Mouse (Mus musculus) midbrain, embryonic 16.5 days (tissue): ENCODE results near the gene Rasal1. TPM values are rescaled to one million over a fixed set of nuclear protein-coding genes. Genes with fewer than 3 reads are reported as not detected.

Experiments
- ATAC-seq: fragments of 200-750 bp; cut with Nextera tagmentation; 2 replicates; pipeline ENCODE4 v1.8.0; 2017; ENCODE audit warnings: moderate TSS enrichment
- H3K27ac ChIP-seq: fragments of 300-500 bp; sonication (generic); 2 replicates; pipeline ENCODE4 v1.5.1; 2014; ENCODE audit warnings: mild to moderate bottlenecking, low read length, mixed read lengths
- H3K27me3 ChIP-seq: fragments of 300-500 bp; sonication (generic); 2 replicates; pipeline ENCODE4 v1.6.1; 2014; ENCODE audit warnings: low read depth, low read length, mixed read lengths; ENCODE audit not compliant: control insufficient read depth, insufficient read depth
- H3K36me3 ChIP-seq: fragments of 300-500 bp; sonication (generic); 2 replicates; pipeline ENCODE4 v1.6.1; 2014; ENCODE audit warnings: mild to moderate bottlenecking, low read length, moderate library complexity, mixed read lengths; ENCODE audit not compliant: control insufficient read depth, insufficient read depth
- H3K4me1 ChIP-seq: fragments of 300-500 bp; sonication (generic); 2 replicates; pipeline ENCODE4 v1.6.1; 2014; ENCODE audit warnings: mild to moderate bottlenecking, low read length, mixed read lengths; ENCODE audit not compliant: control insufficient read depth, insufficient read depth
- H3K4me2 ChIP-seq: fragments of 300-500 bp; sonication (generic); 2 replicates; pipeline ENCODE4 v1.6.1; 2014; ENCODE audit warnings: mild to moderate bottlenecking, low read length, mixed read lengths
- H3K4me3 ChIP-seq: fragments of 300-500 bp; sonication (generic); 2 replicates; pipeline ENCODE4 v1.5.1; 2014; ENCODE audit warnings: low read depth, mild to moderate bottlenecking, low read length, moderate library complexity, mixed read lengths
- H3K9ac ChIP-seq: fragments of 300-500 bp; sonication (generic); 2 replicates; pipeline ENCODE4 v1.6.1; 2014; ENCODE audit warnings: low read depth, low read length, mixed read lengths
- H3K9me3 ChIP-seq: fragments of 300-500 bp; sonication (generic); replicated peaks from 2 replicates; pipeline ENCODE4 v1.6.1; 2014; ENCODE audit warnings: mild to moderate bottlenecking, low read length, mixed read lengths; ENCODE audit not compliant: control insufficient read depth, poor library complexity, severe bottlenecking
- WGBS: fragments of 180-500 bp; shearing (Covaris S2); extraction: QIAGEN DNeasy Blood & Tissue Kit; methylation state at CpG from one replicate; pipeline ENCODE4 v1.1.7; 2014; 5-methylcytosine and 5-hydroxymethylcytosine counted together
- polyA plus RNA-seq: library from polyadenylated mRNA; unstranded; fragments of >200 nt; fragmentation: Nextera tagmentation; extraction: Ambion mirVana; gene quantifications from 2 replicates; pipeline ENCODE4 v1.2.1, GENCODE M21; 2015

Rasal1 gene
- polyA plus RNA-seq, 1 experiment from 2014 or later: 4.9 TPM

GRCm38 (mm10) chr5:120700996-120701790 is 52.6 kb downstream of the Rasal1 start:
- peaks cover 1% of the 10 kb centered on the region; the same call in 1 of the 2 replicates for H3K27me3 ChIP-seq
- no peak overlapping the region for H3K4me2 ChIP-seq
- ATAC-seq: no peak
- no peaks in the 10 kb centered on the region for H3K36me3 ChIP-seq
- no peak overlapping the region for H3K27ac ChIP-seq
- H3K4me1 ChIP-seq: peaks cover 28% of the 10 kb centered on the region
- 58% methylated on average over 11 of the region's 11 CpGs for WGBS
- H3K4me3 ChIP-seq: no peak overlapping the region
- no peaks in the 10 kb centered on the region for H3K9me3 ChIP-seq
- H3K9ac ChIP-seq: no peak overlapping the region

GRCm38 (mm10) chr5:120702421-120702820 is 53.8 kb downstream of the Rasal1 start:
- Histone ChIP-seq H3K9me3 (no peaks in the 10 kb centered on the region), H3K4me1 (peaks cover 40% of the 10 kb centered on the region), H3K27ac (no peak overlapping the region), H3K9ac (no peak overlapping the region), H3K27me3 (no peaks in the 10 kb centered on the region), H3K36me3 (no peaks in the 10 kb centered on the region), H3K4me3 (no peak overlapping the region), H3K4me2 (no peak overlapping the region)
- ATAC-seq: no peak
- WGBS: 81% methylated on average over 4 of the region's 4 CpGs

- H3K4me1 ChIP-seq: peaks cover 46% of the 10 kb centered on the region
- no peaks in the 10 kb centered on the region for H3K27me3 ChIP-seq
- no peak overlapping the region for H3K4me3 ChIP-seq
- H3K9me3 ChIP-seq: no peaks in the 10 kb centered on the region
- ATAC-seq: no peak
- H3K4me2 ChIP-seq: no peak overlapping the region
- WGBS: 87% methylated on average over 2 of the region's 2 CpGs
- no peaks in the 10 kb centered on the region for H3K36me3 ChIP-seq
- no peak overlapping the region for H3K9ac ChIP-seq
- H3K27ac ChIP-seq: no peak overlapping the region
These were observed 54.4 kb downstream of the Rasal1 start for GRCm38 (mm10) chr5:120702969-120703368.

GRCm38 (mm10) chr5:120703660-120704059 is 55.0 kb downstream of the Rasal1 start:
- H3K9ac ChIP-seq: no peak overlapping the region
- no peak overlapping the region for H3K27ac ChIP-seq
- no peak for ATAC-seq
- peaks cover 47% of the 10 kb centered on the region for H3K4me1 ChIP-seq
- no peak overlapping the region for H3K4me3 ChIP-seq
- no peaks in the 10 kb centered on the region for H3K9me3 ChIP-seq
- H3K36me3 ChIP-seq: no peaks in the 10 kb centered on the region
- 91% methylated on average over 3 of the region's 3 CpGs for WGBS
- H3K4me2 ChIP-seq: no peak overlapping the region
- no peaks in the 10 kb centered on the region for H3K27me3 ChIP-seq

GRCm38 (mm10) chr5:120704421-120704820 is 55.8 kb downstream of the Rasal1 start:
- H3K9me3 ChIP-seq: no peaks in the 10 kb centered on the region
- ATAC-seq: no peak
- H3K27ac ChIP-seq: no peak overlapping the region
- H3K4me1 ChIP-seq: peaks cover 47% of the 10 kb centered on the region
- H3K36me3 ChIP-seq: no peaks in the 10 kb centered on the region
- H3K4me3 ChIP-seq: no peak overlapping the region
- WGBS: 48% methylated on average over 6 of the region's 6 CpGs
- no peaks in the 10 kb centered on the region for H3K27me3 ChIP-seq
- H3K4me2 ChIP-seq: no peak overlapping the region
- no peak overlapping the region for H3K9ac ChIP-seq

- H3K27ac ChIP-seq: no peak overlapping the region
- no peak for ATAC-seq
- no peaks in the 10 kb centered on the region for H3K27me3 ChIP-seq
- peak overlapping the region; percentile 25 for H3K4me3 ChIP-seq
- no peaks in the 10 kb centered on the region for H3K9me3 ChIP-seq
- peak overlapping the region; percentile 15; the same call in 1 of the 2 replicates for H3K9ac ChIP-seq
- peaks cover 47% of the 10 kb centered on the region for H3K4me1 ChIP-seq
- 2% methylated on average over 16 of the region's 16 CpGs for WGBS
- peak overlapping the region; percentile 95 for H3K4me2 ChIP-seq
- no peaks in the 10 kb centered on the region for H3K36me3 ChIP-seq
These were observed 57.9 kb downstream of the Rasal1 start for GRCm38 (mm10) chr5:120706541-120706940.

GRCm38 (mm10) chr5:120706976-120707375 is 58.4 kb downstream of the Rasal1 start:
- 33% methylated on average over 13 of the region's 13 CpGs for WGBS
- Histone ChIP-seq H3K4me3 (peak overlapping the region; percentile 25), H3K27ac (no peak overlapping the region), H3K4me2 (peak overlapping the region; percentile 95), H3K9ac (peak overlapping the region; percentile 15; the same call in 1 of the 2 replicates), H3K27me3 (no peaks in the 10 kb centered on the region), H3K9me3 (no peaks in the 10 kb centered on the region), H3K36me3 (no peaks in the 10 kb centered on the region), H3K4me1 (peaks cover 50% of the 10 kb centered on the region)
- no peak for ATAC-seq

GRCm38 (mm10) chr5:120710161-120710825 is 61.7 kb downstream of the Rasal1 start:
- H3K36me3 ChIP-seq: no peaks in the 10 kb centered on the region
- peak overlapping the region; percentile 92 for H3K27ac ChIP-seq
- H3K4me3 ChIP-seq: peak overlapping the region; percentile 91
- H3K9me3 ChIP-seq: no peaks in the 10 kb centered on the region
- H3K4me2 ChIP-seq: peak overlapping the region; percentile 95
- no peaks in the 10 kb centered on the region for H3K27me3 ChIP-seq
- H3K4me1 ChIP-seq: peaks cover 49% of the 10 kb centered on the region
- ATAC-seq: peak; percentile 46
- 1% methylated on average over 40 of the region's 40 CpGs for WGBS
- H3K9ac ChIP-seq: peak overlapping the region; percentile 99

GRCm38 (mm10) chr5:120710826-120711248 is 62.2 kb downstream of the Rasal1 start:
- H3K27ac ChIP-seq: peak overlapping the region; percentile 92
- peak overlapping the region; percentile 91 for H3K4me3 ChIP-seq
- peak overlapping the region; percentile 99 for H3K9ac ChIP-seq
- H3K4me1 ChIP-seq: peaks cover 47% of the 10 kb centered on the region
- no peaks in the 10 kb centered on the region for H3K36me3 ChIP-seq
- H3K4me2 ChIP-seq: peak overlapping the region; percentile 95
- ATAC-seq: peak; percentile 30
- WGBS: under 1% methylated on average over 32 of the region's 34 CpGs
- no peaks in the 10 kb centered on the region for H3K9me3 ChIP-seq
- no peaks in the 10 kb centered on the region for H3K27me3 ChIP-seq
